Mouse (Mus musculus) C2C12 (cell line): ENCODE data around the gene Dab2ip.

Experiments used
- CTCF ChIP-seq: IDR thresholded peaks from one replicate; pipeline ENCODE4 v1.5.1; 2011; ENCODE audit not compliant: control insufficient read depth, insufficient read depth, insufficient read length
- FOSL1 ChIP-seq: IDR thresholded peaks from one replicate; pipeline ENCODE4 v1.8.0; 2011; ENCODE audit warnings: mild to moderate bottlenecking, low read length; ENCODE audit not compliant: poor library complexity, insufficient read depth, severe bottlenecking
- MAX ChIP-seq: IDR thresholded peaks from one replicate; pipeline ENCODE4 v1.6.1; 2011; ENCODE audit warnings: mild to moderate bottlenecking, control low read depth
- MYOG ChIP-seq: IDR thresholded peaks from one replicate; pipeline ENCODE4 v1.6.1; 2011; ENCODE audit not compliant: control insufficient read depth, insufficient read length; ENCODE audit errors: extremely low read depth
- USF1 ChIP-seq: IDR thresholded peaks from one replicate; pipeline ENCODE4 v1.6.1; 2011; ENCODE audit warnings: low read depth, mild to moderate bottlenecking, control low read depth, moderate library complexity

DNA sequence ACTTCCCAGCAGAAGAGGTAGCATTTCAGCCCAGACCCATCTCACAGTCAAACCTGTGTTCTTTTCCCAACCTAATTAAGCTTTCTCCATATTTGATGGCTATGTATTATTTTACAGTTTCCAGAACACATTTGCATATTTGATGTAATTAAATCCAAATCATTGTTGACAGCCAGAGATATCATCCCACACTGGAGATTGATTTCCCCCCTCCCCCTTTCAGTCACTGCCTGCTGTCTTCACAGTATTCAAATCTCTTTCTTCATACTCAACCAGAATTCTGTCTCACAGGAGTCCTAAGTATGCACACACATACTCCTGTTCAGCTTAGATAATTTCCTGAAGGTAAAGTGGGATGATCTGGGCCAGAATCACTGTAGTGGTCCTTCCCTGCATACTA, 202.8 kb downstream of the Dab2ip start:
- TF ChIP-seq MAX (no peak), CTCF (no peak), FOSL1 (no peak), USF1 (no peak), MYOG (no peak)
